Mouse (Mus musculus) ES-CJ7 (cell line): ENCODE results near the gene Atp5e.
A peak's percentile ranks its signal among the peaks of the same experiment; 100 is the strongest.

Source experiments
- DNase-seq: peaks from one replicate; pipeline ENCODE4 v3.0.0; 2011; ENCODE audit warnings: low read depth, low spot score

Atp5e gene

DNA sequence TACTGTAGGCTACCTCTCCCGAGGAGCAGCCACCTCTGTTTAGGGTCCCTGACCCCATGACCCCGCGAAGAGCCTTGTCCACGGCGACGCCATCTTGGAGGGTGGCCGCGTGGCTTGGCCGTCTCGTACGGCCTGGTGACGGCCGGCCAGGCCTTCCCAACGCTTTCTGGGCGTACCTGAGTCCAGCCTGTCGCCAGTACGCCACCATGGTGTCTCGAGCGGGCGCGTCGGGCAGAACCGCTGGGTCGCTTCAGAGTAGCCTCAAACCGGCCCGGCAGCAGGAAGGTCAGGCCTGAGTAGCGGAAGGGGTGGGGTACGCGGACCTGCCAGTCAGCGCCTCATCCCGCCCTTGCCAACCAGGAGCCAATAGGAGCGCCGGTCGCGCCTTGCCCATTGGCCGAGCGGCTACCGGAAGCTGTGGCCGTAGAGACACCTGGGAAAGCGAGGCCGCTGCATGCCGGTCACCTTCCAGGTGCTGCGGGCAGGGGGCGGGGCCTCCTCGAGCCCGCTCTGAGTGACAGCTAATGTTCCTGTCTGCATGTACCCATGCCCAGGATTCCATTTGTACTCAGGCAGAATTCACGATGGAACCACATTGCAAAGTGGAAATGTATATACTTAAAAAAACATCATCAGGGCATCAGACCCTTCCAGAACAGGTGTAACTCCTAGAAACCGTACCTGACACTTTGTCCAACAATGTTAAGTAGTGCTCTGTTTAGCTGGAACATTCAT is at the start of gene Atp5e:
TSS of gene Atp5e (minus strand) at position 317 of the 735 bp plus-strand sequence.
- peak; percentile 94 for DNase-seq

GRCm38 (mm10) chr2:174509825-174510224 is 45.9 kb upstream of the Atp5e start:
- no peak for DNase-seq

DNA sequence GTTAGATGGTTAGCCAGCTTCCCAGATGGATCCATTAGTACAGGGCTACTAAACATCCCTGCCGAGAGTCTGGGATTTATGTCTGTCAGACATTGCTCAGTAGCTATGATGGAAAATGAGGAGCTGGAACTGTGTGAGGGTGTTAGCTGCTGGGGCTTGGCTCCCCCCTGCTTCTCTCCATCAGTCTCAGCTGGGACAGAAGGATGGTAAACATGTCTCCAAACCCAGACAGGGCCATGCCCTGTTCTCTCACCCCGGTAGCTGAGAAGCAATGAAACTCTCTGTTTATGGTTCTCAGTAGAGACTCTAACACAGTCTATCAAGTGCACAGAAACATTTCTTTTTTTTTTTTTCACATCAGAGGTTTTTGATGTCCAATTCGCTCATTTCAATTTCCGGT is 44.1 kb upstream of the Atp5e start:
- DNase-seq: no peak

DNA sequence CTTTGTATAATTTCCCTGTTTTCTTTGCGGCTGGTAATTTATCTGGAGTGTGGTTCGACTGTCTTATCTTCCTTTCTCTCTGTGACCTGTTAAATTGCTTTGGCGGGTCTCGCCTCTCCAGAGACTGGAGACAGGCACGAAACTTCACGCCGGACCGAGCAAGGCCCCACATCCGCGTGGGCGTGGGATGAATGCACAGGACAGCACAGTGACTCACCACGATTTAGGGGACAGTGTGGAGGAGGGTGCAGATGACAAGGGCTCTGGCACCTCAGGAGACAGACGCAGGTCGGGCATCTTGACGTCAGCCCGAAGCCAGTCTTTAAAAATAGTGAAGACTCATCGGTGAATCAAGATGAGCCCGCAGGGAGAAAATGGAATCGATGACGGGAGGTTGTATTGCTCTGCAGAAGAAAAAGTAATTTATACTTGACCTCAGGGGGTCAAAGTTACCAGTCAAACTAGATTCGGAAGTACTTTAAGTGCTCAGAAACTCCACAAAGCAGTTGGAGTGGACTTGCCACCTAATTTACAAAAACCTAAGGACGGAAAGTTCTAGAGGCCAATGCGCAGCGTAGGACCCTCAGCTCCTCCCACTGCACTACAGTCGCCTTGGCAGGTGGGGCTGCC is 39.0 kb upstream of the Atp5e start:
- no peak for DNase-seq

GRCm38 (mm10) chr2:174502321-174502720 is 38.4 kb upstream of the Atp5e start:
- DNase-seq: no peak

GRCm38 (mm10) chr2:174501517-174501916 is 37.6 kb upstream of the Atp5e start:
- no peak for DNase-seq

GRCm38 (mm10) chr2:174500814-174501503 is 37.1 kb upstream of the Atp5e start:
- DNase-seq: no peak

DNA sequence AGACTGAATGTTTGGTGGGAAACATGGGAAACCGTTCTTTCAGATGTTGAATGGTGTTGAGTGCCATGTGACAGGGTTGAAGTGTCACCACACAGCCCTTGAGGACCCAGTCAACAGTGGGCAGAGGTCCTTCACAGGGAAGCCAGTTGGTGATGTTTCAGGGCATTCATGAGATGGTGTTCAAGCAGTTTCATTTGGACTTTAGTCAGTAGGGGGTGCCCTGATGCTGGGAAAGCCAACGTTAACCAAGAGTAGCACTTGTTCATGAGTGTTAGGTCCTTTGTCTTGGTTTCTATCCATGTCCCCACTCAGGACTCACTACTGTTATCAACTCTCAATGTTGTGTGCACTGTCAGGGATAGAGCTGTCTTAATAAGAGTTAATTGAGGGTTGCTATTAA is 29.0 kb upstream of the Atp5e start:
- DNase-seq: no peak

DNA sequence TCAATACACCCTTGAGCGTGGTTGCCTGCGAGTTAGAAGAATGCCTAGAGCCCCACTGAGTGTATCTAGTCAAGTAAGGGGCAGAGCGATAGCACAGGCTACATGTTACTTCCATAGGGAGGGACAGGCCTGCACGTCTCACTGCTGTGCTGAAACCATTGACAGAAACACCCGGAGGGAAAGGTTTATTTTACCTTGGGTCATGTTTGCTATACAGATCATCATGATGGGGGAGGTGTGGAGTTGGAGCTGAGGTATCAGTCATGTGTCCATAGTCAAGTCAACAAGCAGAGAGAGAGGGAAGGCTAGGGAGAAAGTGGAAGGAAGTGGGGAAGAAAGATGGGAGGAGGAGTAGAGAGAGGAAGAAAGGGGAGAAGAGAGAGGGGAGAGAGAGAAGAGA is 23.1 kb upstream of the Atp5e start:
- DNase-seq: no peak

- no peak for DNase-seq
Measured at GRCm38 (mm10) chr2:174478746-174479145, 14.8 kb upstream of the Atp5e start.

DNA sequence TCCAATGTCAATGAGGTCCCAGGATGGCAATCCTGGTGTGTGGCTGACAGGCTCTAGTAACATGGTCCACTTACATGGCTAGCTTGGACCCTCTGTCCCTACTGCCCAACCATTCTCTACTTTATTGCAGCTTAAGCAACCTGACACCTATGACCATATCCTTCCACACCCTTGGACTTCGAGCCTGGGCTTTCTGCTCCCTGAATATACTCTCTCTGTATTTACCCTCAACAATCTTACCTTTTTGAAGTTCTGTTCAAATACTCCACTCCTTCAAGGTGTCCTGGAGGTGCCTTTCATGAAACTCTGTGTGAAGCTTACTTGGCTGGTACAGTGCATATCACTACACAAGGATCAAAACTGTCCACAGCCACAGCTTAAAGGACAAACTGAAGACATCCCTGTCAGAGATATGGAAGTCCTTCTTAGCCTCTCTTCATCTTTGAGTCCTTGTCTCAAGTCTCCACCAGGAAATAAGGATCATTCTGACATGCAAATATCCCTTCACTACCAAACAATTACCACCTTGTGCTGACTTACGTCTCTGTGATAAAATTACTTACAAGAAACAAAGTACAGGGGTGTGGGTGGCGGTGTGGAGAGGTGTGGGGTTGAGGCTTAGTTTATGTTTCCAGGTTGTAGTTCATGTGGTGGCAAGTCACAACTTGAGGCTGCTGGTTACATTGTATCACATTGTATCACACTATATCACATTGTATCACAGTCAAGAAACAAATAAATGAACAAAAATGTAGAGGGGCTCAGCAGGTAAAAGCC is 13.8 kb upstream of the Atp5e start:
- no peak for DNase-seq

DNA sequence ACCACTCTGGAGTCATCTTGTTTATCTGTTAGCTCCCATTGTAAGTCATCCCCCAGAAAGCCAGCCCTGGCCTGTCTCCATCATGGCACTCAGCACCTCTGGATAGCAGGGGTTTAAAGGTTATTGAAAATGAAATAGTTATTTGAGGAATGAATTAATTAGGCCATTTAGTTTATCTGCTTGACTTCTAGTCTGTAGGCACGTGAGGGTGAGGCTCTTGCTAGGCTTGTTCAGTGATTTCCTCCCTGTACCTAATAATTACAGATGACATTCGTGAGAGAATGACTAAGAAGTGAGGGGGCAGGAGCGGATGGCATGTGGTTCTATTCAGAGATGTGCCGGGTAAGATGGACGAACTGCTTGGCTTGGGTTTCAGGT is 9.6 kb upstream of the Atp5e start:
- DNase-seq: no peak

- peak; percentile 99 for DNase-seq
Measured at GRCm38 (mm10) chr2:174472818-174473549, 9.1 kb upstream of the Atp5e start, which contains the start of gene Prelid3b. Gene Prelid3b, minus strand, starts transcription at chr2:174473081.

DNA sequence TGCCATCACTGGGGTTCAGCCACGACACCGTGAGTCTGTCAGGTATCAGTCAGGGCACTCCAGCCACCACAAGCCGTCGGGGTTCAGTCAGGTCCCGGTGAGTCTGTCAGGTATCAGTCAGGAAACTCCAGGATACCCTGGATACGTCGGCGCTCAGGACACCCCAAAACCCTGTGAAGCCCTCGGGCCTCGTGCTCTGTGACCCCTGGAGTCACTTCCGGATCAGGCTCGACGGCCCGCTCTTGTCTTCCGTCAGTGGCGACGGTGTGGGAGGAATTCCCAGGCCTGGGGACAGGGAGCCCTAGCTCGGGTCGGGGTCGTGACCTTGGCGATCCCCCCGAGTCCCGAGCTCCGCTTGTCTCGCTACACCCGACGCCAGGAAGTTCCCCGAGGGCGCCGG is 8.5 kb upstream of the Atp5e start:
- peak; percentile 42 for DNase-seq

DNA sequence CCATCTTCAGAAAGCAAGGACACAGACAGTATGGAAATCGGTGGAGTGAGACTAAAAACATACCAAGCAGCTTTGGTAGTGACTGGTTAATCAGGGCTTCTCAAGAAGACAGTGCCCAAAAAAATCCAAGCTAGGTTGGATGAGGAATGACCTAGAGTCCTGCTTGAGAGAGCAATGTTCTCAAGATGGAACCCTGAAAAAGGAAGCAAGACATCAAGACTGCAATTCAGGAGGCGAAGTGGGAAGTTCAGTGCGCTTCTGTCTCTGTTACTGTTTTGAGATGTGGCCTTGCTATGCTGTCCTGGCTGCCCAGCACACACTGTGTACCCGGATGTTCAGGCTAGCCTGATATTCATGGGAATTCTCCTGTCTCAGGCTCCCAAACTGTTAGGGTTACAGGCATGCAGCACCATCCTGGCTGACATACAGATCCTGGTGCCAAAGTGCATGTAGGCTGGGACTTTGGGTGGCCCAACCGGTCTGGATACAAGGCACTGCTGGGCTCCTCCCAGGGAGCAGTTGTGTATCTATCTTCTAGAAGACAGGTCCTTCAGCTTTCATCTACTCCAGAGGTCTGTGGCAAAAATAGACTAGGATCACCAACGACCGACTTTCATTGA is 7.0 kb upstream of the Atp5e start:
- no peak for DNase-seq

DNA sequence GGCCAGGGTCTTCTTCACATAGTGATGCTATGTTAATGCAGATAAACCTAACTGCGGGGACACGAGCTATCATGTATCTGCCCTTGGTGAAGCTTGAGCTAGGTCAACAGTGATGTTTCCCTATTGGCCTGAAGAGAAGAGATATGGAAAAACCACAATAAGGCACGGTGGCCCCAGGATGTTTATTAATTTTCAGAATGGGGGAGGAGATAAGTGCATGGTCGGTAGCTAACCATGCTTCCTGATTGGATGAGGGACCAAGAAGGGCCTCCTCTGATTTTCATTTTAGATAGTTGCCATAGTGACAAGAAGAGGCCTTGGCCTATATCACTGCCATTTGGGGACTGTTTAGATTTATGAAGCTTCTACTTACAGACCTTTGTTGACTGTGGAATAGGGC is 6.4 kb upstream of the Atp5e start:
- no peak for DNase-seq

DNA sequence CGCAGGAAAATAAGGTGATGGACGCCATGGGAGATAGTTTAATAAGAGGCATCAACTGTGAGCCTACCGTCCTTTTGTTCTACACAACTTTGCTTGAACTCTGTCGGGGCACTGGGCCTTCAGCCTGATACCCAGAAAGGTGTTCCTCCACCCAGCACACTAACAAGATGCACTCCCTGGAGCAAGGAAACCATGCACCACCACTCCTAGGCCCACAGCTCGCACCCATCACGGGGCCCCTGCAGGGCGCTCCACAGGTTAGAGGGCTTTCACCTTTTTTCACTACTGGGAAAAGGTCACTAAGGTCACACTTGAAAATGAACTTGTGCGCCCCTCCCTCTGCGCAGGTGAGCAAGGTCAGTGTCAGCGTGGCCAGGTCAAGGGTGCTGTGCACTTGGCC is 535 bp downstream of the Atp5e start:
- DNase-seq: peak; percentile 36

DNA sequence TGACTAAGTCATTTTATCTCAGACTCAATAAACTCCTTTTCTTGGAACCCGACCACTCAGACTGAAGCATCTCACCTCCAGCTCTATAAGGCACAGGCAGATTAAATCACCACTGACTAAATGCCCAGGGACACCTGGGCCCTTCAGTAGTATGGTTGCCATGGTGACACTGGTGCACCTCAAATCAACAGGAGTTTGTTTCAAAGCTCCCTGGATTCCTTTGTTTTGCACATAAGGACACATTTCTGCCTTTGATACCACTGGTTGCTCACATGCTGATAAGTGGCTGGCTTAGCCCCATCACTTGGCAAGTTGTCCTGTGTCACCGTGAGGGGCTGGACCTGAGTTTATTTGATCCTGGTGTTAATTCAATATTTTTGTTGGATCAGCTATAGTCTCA is 4.5 kb downstream of the Atp5e start:
- DNase-seq: no peak

DNA sequence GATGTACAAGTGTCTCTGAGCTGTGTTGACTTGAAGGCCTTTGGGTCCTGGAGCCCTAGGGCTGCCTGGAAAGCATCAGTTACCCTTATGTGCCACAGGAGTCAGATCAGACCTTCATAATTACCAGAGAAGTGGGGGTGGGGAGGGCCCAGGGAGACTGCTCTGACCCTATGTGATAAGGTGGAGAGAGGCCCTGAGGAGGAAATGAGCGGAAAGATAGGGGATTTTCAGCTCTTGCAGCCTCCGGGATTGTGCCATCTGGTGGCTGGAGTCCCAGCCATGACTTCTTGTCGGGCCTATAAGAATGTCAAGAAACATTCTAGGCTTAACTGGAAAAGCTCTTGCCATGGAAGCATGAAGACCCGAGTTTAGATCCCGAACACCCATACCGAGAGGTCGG is 10.2 kb downstream of the Atp5e start:
- DNase-seq: peak; percentile 35

GRCm38 (mm10) chr2:174450353-174450752 is 13.6 kb downstream of the Atp5e start, which contains the start of gene Tubb1:
Gene Tubb1, plus strand, starts transcription at chr2:174450695.
- no peak for DNase-seq

DNA sequence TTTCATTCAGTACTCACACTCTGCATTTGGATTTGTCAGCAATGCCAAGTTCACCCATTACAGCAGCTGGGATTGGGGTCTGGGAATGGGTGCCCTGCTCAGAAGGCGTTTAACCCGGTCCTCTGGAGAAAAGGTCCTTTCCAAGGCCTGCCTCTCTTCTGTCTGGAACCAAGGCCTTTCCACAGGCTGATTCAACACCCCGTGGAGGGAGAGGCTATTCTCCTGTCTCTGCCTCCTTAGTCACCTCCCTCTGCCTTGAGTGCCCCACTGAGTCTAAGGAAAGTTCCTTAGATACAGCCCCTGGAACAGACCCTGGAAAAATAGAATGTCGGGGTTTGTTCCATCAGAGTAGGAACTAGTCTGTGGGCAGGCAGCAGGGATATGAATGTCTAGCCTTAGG is 15.5 kb downstream of the Atp5e start:
- no peak for DNase-seq
